Mouse (Mus musculus): ENCODE measurements around the gene Elob. TPM values are rescaled to one million over a fixed set of nuclear protein-coding genes. Genes with fewer than 3 reads are reported as not detected.

The Elob gene
- polyA plus RNA-seq, 2 experiments from 2014 or later: 686 to 746 TPM

GRCm38 (mm10) chr17:23777141-23777540 lies 51.8 kb downstream of the Elob start:
- no peak for ATAC-seq

GRCm38 (mm10) chr17:23776216-23776615 lies 52.7 kb downstream of the Elob start:
- no peak for ATAC-seq

Other genes with a start within 250 kb of the Elob start
- gene Zfp13, start 229.6 kb downstream of the Elob start, polyA plus RNA-seq (2017; shearing (Covaris generic)): not detected
- 1 to 10 TPM; 1.3 to 3.4 TPM for gene Zscan10, start 228.3 kb downstream of the Elob start, polyA plus RNA-seq (2017; shearing (Covaris generic))
- 1 to 10 TPM; 1.0 to 2.0 TPM for gene Mmp25, start 183.9 kb downstream of the Elob start, polyA plus RNA-seq (2017; shearing (Covaris generic))
- under 1 TPM in 1 of 2 experiments, not detected in 1; 0.49 TPM for gene Bicdl2, start 168.6 kb downstream of the Elob start, polyA plus RNA-seq (2017; shearing (Covaris generic))
- 10 to 100 TPM; 62.9 to 71.5 TPM for gene Hcfc1r1, start 155.5 kb downstream of the Elob start, polyA plus RNA-seq (2017; shearing (Covaris generic))
- gene Thoc6, start 155.3 kb downstream of the Elob start, polyA plus RNA-seq (2017; shearing (Covaris generic)): 10 to 100 TPM; 35.6 to 37.7 TPM
- gene Tnfrsf12a, start 151.7 kb downstream of the Elob start, polyA plus RNA-seq (2017; shearing (Covaris generic)): 1 to 10 TPM; 5.6 to 6.5 TPM
- gene Cldn6, start 149.9 kb downstream of the Elob start, polyA plus RNA-seq (2017; shearing (Covaris generic)): not detected
- gene Cldn9, start 145.1 kb downstream of the Elob start, polyA plus RNA-seq (2017; shearing (Covaris generic)): not detected
- gene 1520401A03Rik, start 106.4 kb downstream of the Elob start, polyA plus RNA-seq (2017; shearing (Covaris generic)): not detected
- 10 to 100 TPM; 12.2 to 13.0 TPM for gene Pkmyt1, start 102.8 kb downstream of the Elob start, polyA plus RNA-seq (2017; shearing (Covaris generic))
- gene Paqr4, start 88.3 kb downstream of the Elob start, polyA plus RNA-seq (2017; shearing (Covaris generic)): 1 to 10 TPM in 1 of 2 experiments, under 1 TPM in 1; 0.91 to 2.7 TPM
- 1 to 10 TPM in 1 of 2 experiments, under 1 TPM in 1; 0.71 to 1.2 TPM for gene Kremen2, start 83.3 kb downstream of the Elob start, polyA plus RNA-seq (2017; shearing (Covaris generic))
- gene Flywch1, start 57.5 kb downstream of the Elob start, polyA plus RNA-seq (2017; shearing (Covaris generic)): 10 to 100 TPM; 13.2 to 13.3 TPM
- gene Flywch2, start 43.1 kb downstream of the Elob start, polyA plus RNA-seq (2017; shearing (Covaris generic)): 1 to 10 TPM; 2.2 to 3.2 TPM
- gene Srrm2, start 38.6 kb downstream of the Elob start, polyA plus RNA-seq (2017; shearing (Covaris generic)): 100 to 1,000 TPM; 234 to 326 TPM
- 1 to 10 TPM; 1.1 to 2.4 TPM for gene Prss33, start 6.9 kb upstream of the Elob start, polyA plus RNA-seq (2017; shearing (Covaris generic))
- 1 to 10 TPM in 1 of 2 experiments, not detected in 1; 2.6 TPM for gene Prss32, start 14.7 kb upstream of the Elob start, polyA plus RNA-seq (2017; shearing (Covaris generic))
- gene Prss41, start 15.0 kb upstream of the Elob start, polyA plus RNA-seq (2017; shearing (Covaris generic)): 10 to 100 TPM in 1 of 2 experiments, 1 to 10 TPM in 1; 6.4 to 10.5 TPM
- gene Prss21, start 38.9 kb upstream of the Elob start, polyA plus RNA-seq (2017; shearing (Covaris generic)): not detected
- gene Dcpp1, start 51.7 kb upstream of the Elob start, polyA plus RNA-seq (2017; shearing (Covaris generic)): not detected
- gene Dcpp2, start 51.7 kb upstream of the Elob start, polyA plus RNA-seq (2017; shearing (Covaris generic)): not detected
- gene Dcpp3, start 88.3 kb upstream of the Elob start, polyA plus RNA-seq (2017; shearing (Covaris generic)): not detected
- gene Sbp, start 112.5 kb upstream of the Elob start, polyA plus RNA-seq (2017; shearing (Covaris generic)): not detected
- not detected for gene Sbpl, start 126.1 kb upstream of the Elob start, polyA plus RNA-seq (2017; shearing (Covaris generic))
- gene Prss30, start 151.4 kb upstream of the Elob start, polyA plus RNA-seq (2017; shearing (Covaris generic)): under 1 TPM in 1 of 2 experiments, not detected in 1; 0.73 TPM
- gene Prss22, start 169.0 kb upstream of the Elob start, polyA plus RNA-seq (2017; shearing (Covaris generic)): not detected
- gene Prss27, start 209.0 kb upstream of the Elob start, polyA plus RNA-seq (2017; shearing (Covaris generic)): not detected
- gene Kctd5, start 244.3 kb upstream of the Elob start, polyA plus RNA-seq (2017; shearing (Covaris generic)): 1 to 10 TPM; 5.5 to 6.4 TPM

All from activated CD4-positive, CD25-positive, alpha-beta regulatory T cell, adult 4 months (primary cell).